Mouse (Mus musculus): ENCODE results near the gene Pink1.

Gene Pink1

DNA sequence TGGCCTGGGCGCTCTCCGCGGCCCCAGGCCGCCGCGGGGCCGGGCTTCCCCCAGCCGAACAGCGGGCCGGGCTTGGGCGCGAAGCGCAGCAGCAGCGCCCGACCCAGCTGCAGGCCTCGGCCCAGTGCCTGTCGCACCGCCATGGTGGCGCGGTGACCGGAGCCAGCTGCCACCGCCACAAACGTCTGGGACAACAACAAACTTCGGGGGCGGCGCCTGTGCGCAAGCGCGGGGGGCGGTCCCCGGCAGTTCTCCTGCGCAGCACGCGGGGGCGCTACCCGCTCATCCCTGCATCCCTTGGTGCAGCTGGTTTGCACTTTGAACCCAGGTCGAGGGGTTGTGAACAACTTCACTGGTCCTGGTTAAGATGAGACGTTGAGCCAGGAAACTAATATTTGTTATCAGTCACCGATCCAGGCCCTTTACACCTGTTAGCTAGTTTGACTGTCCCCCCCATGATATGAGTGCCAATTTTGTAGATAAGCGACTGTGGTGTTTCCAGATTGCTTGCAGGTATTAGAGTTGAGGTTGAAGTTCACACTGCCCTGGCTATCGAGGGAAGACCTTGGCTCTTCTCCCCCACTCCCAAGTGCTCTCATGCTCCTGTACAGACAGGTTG, at the start of gene Pink1:
Gene Pink1, minus strand, starts transcription at position 231 of the 619 bp plus-strand sequence.
- DNase-seq (ENCODE audit: low spot score) = peak; percentile 90

DNA sequence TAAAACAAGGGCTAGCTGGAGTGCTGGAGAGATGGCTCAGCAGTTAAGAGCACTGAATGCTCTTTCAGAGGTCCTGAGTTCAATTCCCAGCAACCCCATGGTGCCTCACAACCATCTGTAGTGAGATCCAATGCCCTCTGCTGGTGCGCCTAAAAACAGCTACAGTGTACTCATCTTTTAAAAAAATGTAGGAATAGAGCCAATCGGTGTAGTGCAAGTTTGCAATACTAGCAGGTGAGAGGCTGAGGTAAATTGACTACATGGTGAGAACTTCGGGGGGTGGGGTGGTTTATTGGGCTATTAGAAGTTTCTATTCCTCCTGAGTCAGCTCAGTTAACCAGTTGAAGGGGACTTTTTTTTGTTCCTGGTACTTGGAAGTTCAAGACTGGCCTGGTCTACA, 49.0 kb upstream of the Pink1 start:
- no peak for DNase-seq (ENCODE audit: low spot score)

DNA sequence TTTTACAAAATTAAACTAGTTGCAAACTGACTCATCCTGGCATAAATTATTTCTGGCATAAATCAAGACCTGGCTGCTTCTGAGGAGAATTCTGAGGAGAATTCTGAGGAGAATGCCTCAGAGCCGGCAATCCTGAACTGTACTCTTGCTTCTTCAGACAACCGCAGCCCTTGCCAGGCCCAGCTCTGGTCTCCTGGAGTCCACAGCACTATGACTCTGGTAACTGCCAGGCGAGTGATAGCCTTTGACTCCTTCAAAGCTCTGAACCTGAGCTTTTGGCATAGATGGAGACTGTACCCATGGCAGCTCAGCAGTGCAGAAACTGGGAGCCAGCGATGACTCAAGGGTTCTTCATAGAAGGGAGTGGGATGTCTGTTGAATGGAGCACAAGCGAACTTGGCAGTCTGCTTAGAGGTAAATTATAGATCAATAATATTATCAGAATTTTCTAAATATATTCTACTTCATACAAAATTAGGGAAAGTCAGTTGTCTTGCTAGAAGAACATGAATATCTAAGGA, 44.9 kb upstream of the Pink1 start:
- no peak for DNase-seq (ENCODE audit: low spot score)

DNA sequence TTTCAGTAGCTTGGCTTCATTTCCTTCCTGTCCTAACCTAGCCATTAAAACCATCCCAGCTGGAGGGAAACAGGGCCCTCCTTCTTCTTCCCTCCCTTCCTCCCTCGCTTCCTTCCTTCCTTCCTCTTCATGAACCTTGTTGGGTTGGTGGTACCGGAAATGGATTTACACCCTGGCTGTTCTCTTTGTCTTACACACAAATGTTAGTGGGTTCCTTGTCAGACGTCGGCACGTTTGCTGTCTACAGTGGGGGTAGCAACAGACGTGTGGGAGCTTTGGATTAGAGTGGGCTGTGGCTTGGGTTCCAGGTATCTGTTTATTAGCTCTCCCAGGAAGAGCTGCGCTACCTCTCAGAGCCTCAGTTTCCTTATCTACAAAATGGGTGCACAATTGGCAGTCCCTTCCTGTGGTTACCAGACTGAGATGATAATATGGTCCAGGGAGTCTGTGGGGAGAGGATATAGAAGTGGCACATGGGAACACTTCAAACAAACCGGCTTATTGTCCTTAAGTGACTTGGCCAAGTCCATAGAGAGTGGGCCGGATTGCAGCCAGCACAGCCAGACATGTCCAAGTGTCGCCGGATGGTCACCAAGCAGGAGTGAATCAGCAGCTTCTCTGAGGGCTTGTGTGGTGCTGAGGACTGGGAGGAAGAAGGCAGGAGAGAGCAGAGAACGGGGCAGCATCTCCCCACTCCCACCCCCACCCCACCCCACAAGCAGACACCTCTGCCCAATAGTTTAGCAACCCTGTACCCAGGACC, 42.6 kb upstream of the Pink1 start:
- no peak for DNase-seq (ENCODE audit: low spot score)

DNA sequence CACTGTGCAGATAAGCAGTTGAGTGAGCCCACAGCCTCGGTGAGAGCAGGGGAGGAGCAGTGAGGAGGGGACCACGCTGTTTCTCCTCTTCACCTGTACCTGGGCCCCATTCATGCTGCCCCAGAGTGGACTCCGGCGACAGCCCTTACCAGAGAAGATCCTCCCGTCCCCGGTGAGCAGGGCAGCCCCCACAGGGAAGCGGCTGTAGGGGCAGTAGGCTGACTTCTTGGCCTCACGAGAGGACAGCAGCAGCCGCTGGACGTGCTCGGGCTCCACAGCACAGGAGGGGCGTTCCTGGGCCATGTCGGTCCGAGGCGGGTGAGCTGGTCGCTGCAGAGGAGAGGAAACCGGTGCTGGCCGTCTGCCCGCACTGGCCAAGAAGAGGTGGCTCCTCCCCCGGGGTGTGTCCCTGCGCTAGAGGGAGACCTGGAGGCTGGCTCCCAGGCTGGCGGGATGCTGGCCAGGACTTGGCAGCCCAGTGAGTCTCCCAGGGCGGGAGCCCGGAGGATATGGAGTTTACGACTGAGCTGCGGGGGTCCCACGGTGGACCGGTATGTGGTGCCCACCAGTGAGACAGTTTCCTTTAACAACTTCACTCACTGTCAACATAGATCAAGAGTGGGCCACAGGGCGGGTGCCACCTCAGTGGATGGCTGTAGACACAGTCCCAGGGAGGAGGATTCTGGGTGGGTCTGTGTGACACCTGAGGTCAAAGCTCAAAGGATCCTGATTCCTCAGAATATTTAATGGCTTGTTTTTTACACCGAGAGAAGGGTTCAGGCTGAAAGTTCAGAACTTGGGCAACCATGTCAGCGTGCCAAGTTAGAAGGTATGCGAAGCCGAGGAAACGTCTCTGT, 41.8 kb upstream of the Pink1 start, which contains the start of gene Cda:
Gene Cda, minus strand, starts transcription at position 352 of the 857 bp plus-strand sequence.
- DNase-seq (ENCODE audit: low spot score) = no peak

DNA sequence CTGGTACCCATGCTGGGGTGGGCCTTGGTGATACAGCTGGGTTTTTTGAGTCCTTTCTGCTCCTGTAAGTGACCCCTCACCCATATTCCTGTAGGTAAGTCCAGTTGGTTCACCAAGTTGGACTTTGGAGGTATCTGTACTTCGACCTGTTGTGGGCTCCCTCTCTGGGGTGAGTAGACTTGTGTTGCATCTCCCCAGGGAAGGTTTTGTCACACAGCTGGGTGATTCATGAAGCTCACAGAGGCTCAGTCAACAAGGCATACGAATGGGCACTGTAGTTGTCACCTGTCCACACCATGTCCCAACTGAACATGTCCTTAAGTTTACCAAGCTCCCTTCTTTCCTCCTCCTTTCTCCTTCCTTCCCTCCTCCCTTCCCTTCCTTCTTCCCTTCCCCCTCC, 40.5 kb upstream of the Pink1 start:
- DNase-seq (ENCODE audit: low spot score) = no peak

DNA sequence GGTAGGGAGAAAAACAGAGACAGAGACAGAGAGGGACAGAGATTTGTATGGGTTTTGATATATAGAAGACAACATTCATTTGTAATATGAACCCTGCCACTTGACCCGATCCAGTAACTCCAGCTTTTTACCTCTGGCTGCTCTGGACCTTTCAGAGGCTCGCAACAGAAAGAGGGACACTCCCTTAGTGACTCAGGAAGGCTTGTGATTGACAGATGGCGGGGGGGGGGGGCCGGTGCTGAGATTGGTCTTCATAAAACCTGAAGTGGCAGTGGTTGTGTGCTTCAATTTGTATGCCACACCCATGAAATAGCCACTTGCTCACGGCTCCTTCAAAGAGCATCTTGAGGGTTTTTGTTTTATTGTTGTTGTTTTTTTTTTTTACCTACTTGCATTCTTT, 37.4 kb upstream of the Pink1 start:
- DNase-seq (ENCODE audit: low spot score) = no peak

DNA sequence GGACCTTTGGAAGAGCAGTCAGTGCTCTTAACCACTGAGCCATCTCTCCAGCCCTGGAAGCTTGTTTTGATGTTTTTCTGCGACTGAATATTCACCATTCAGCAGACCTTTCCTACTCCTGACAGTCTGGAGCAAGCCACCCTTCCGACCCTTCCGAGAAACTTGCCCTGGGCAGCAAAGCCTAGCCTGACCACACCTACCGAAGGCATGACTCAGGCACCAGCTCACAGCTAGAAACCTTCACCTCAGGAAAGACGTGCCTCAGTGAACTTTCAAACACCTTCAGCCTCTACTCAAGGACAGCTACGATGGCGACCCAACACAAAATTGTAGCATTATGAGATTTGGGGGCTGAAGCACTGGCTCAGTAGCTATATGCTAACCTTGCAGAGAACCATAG, 36.8 kb upstream of the Pink1 start:
- no peak for DNase-seq (ENCODE audit: low spot score)

DNA sequence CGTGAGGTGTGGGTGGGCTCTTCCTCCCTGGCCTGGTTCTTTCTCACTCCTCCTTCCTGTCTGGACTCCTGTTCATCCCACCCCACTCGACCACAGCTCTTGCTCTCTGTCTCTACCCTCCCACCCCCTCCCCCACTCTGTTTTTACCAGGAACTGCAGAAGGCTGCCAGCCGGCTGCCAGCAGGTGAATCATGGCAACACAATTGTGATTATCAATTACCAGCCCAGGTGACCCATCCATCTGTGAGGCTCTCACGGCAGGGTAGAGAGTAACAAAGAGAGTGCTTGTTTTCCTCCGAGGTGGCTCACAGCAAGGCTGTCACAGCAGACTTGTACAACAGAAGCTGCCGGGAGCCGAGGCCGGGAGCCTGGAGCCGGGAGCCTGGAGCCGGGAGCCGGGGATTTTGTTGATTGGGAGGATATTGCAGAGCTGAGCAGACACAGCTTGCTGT, 35.3 kb upstream of the Pink1 start:
- DNase-seq (ENCODE audit: low spot score) = no peak

DNA sequence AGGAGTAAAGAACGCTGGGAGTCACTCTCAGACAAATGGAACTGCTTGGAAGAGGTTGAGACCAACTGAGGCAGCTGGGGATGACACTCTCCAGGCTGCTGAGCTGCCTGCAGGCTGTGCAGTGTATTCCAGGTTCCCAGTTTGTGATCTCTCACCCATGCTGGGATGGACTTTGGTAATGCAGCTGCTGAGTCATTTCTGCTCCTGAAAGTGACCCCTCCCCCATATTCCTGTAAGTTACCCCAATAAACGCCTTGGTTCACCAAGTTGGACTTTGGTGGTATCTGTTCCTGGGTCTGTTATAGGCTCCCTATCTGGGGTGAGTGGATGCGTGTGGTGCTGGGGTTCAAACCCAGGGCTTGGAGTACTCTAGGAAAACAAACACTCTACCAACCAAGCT, 32.1 kb upstream of the Pink1 start:
- no peak for DNase-seq (ENCODE audit: low spot score)

DNA sequence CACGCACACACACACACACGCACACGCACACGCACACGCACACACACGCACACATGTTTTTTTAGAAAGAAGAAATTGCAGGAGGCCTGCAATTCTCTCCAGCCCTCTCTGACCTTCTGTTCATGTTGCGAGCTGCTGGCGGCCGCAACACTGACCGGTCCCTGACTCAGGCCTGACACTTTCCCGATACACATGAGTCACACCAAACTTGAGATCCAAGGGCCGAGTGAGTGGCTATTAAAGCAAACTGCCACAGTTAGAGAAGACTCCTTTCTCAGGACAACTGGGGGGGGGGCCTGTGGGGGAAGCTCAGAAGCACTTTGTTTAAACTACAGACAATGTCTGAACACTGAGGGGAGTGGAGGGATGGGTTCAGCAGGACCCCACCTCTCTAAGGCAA, 30.4 kb upstream of the Pink1 start:
- no peak for DNase-seq (ENCODE audit: low spot score)

DNA sequence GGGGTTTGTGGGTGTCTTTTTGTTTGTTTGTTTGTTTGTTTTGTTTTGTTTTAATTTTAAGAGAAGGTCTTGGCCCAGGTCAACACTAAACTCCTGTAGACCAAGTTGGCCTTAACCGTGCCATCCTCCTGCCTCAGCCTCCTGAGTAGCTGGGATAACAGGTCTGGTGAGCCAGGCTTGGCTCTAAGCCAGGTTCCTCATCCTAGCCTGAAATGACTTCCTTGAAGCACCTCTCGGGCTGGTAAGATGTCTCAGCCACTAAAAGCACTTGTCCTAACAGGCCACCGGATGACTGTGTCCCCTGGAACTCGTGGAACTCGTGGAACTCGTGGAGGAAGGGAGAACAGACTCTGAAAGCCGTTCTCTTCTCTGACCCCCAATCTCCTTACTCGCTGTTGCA, 30.0 kb upstream of the Pink1 start:
- no peak for DNase-seq (ENCODE audit: low spot score)

DNA sequence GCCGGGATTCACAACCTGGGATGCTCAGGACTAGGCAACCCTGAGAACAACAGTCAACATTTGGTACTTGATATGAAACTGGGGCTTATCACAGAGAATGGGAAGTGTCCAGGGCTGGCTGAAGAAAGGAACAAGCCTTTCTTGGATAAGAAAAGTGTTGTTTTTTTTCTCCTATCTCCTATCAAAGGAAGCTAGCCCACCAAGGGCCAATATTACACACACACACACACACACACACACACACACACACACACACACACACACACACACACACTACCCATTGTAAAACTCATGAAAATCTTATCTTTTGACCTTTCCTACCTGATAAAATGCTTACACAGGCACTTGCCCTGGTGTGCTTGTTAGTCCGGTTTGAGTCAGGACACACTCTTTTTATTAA, 29.4 kb upstream of the Pink1 start:
- DNase-seq (ENCODE audit: low spot score) = no peak

DNA sequence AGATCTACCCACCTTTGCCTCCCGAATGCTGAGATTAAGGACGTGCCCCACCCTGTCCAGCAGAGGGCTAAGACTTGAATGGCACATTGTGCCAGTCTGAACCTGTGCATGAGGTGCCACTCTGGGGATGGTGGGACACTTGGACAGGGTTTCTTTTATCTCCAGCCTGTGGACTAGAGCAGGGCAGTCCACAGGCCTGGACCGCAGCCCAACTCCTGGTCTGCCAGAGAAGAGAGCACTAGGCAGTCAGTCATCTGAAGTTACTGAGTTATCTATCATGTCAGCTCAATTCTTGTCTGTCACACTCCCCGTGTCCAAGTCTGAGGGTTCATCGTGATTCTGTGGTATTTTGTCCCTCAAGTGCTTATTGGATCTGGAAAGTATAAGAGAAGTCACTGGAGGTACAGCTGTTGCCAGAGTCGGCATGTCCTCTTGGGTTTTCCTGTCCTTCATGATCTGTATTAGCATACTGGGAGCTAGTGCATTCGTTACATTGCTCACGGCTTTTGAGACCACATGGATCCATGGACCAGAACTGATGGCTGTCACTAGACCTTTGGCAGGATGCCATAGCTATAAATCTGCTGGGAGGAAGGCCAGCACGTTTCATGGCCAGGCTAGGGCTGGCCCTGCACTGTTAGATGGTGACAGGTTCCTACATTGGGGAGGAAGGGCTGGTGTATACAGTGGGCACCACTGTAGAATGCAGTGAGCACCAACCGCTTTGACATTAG, 27.5 kb upstream of the Pink1 start:
- no peak for DNase-seq (ENCODE audit: low spot score)

DNA sequence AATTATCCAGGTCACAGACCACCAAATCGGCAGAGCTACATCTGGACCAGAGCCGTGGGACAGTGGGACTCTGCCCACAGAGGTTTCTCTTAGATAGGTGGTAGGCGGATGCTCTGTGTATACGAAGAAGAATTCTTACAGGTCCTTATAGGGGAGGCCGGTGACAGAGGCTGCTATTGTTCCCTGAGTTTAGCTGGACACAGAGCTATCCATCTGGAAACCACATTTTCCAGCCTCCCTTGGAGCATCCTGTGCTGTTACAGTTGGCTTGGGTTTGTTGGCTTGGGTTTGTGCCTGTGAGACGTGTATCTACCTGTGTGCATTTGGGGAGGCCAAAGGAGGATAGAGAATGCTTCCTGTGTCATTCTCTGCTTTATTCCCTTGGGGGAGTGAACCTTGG, 26.6 kb upstream of the Pink1 start:
- DNase-seq (ENCODE audit: low spot score) = no peak

DNA sequence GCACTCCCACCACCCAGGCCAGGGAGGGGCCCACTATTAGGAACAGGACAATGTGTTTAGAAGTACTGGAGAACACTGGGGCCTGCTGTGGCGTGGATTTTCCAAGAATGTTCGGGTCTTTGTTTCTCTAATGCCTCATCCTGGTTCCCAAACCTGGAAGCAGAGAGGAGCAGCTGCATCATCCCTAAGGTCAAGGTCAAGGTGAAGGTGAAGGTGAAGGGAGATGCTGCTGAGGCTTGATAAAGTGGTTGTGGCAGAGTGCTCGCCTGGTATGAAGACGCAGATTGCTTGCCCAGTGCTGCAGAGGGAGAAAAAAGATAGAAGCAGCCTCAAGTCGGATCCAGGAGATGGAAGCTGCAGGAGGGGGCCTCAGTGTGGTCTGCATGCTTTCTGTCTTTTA, 25.7 kb upstream of the Pink1 start:
- DNase-seq (ENCODE audit: low spot score) = no peak

DNA sequence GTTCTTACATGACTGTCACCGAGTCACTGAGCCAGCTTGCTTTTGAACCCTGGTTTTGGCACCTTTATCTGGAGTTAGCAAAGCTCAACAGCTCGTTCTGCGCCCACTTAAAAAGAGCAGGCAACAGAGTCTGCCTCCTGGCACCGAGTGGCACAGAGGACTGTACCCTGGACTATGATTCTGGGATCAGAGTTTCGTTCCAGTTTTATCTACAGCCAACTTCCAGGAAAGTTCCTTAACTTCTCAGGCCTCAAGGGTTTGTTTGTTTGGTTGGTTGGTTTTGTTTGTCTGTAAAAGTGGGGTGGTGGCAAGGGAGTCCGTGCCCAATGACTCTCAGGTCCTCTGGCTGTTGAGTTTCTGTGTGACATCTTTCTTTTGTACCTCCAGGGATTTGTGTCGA, 22.6 kb upstream of the Pink1 start:
- DNase-seq (ENCODE audit: low spot score) = no peak

DNA sequence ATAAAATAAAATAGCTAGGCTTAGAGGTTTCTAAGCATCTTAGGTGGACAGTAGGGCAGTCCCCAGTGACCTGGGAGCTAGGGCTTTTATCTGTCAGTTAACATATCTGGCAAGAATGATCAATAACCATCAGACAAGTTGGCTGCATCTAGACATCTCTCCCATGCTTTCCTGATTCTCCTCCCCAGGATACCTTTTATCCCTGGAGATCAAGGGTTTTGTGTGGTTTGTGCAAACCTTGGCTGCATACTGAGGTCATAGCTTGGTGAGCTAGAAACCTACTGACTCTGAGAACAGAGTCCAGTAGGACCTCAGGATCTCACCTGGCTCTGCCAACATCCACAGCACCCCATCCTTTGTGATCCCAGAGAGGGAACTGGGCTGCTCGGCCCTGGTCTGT, 21.2 kb upstream of the Pink1 start:
- no peak for DNase-seq (ENCODE audit: low spot score)

DNA sequence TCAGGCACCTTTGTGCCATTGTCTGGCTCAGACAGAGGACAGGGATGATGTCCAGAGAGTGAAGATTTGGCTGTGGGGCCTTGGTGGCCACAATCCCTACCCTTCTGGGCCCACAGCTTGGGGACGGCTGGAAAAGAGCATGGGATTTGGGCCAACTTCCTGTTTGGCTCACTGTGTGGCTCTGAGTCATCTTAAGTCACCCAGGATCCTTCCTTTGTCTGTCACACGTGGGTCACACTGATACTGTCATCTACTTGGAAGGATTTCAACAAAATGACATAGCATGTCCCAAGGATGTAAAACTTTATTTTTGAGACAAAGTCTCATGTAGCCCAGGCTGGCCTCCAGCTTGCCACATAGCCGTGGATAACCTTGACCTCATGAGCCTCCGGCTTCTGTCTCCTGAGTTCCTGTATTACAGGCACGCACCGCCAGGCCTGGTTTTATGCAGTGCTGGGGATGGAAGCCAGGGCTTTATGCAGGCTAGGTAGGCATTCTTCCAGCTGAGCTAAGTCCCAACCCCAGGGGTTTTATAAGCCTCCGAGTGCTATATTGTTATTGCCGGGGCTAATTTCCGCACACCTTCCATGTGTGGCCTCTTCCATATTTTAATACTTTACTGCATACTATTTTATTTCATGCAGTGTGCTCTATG, 18.9 kb upstream of the Pink1 start:
- DNase-seq (ENCODE audit: low spot score) = no peak

DNA sequence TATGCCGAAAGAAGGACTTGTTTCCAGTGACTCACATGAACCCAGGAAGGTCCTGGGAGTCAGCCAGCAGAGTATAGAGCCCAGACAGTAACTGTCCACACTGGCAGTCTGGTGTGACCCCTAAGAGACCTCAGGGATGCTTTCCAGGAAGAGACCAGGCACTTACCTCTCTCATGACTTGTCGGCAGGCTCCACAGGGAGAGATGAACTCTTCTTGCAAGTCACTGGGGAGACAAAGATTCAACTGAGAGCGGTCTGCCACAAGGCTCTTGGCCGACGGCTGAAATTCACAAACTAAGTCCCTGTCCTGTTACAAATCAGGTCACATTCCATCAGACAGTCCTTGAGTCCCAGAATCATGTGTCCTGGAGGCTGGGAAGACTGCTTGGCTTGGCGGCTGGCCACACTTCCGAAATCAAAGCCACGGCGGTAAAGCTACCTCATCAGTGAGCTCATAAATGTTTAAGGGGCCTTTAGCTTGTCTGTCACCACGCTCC, 17.3 kb upstream of the Pink1 start:
- DNase-seq (ENCODE audit: low spot score) = no peak

DNA sequence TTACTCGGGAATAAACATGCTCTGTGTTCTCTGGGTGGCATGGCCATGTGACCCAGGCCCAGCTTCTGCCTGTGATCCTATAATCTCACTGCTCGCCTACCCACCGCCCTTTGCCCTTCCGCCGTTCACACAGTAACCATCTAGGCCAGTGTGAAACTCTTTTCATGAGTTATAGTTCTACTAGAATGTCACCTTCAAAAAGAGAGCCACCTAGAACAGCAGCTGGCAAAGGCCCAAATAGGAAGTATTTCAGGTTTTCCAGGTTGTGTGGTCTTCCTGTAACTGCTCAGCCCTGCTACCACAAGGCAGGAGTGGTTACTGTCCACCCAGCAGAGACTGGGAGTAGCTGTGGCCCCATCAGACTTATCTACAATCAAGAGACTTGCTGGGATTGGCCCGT, 16.7 kb upstream of the Pink1 start:
- no peak for DNase-seq (ENCODE audit: low spot score)

All from T-cell, adult 2 months (primary cell).